Mouse (Mus musculus) neural tube, embryonic 13.5 days (tissue): ENCODE data around the gene Cep72. TPM values are rescaled to one million over a fixed set of nuclear protein-coding genes. Genes with fewer than 3 reads are reported as not detected.

Experiments used
- ATAC-seq: fragments of 200-750 bp; cut with Nextera tagmentation; 2 replicates; pipeline ENCODE4 v1.8.0; 2017; ENCODE audit warnings: low read depth, mild to moderate bottlenecking, moderate TSS enrichment, moderate library complexity
- H3K27ac ChIP-seq: fragments of 300-500 bp; sonication (generic); replicated peaks from 2 replicates; pipeline ENCODE4 v1.5.1; 2015; ENCODE audit warnings: moderate library complexity, mild to moderate bottlenecking, inconsistent platforms
- H3K27me3 ChIP-seq: fragments of 300-500 bp; sonication (generic); 2 replicates; pipeline ENCODE4 v1.6.1; 2015; ENCODE audit warnings: mild to moderate bottlenecking, inconsistent platforms
- H3K36me3 ChIP-seq: fragments of 300-500 bp; sonication (generic); 2 replicates; pipeline ENCODE4 v1.6.1; 2015; ENCODE audit warnings: mild to moderate bottlenecking, inconsistent platforms
- H3K4me1 ChIP-seq: fragments of 300-500 bp; sonication (generic); replicated peaks from 2 replicates; pipeline ENCODE4 v1.6.1; 2015; ENCODE audit warnings: inconsistent platforms
- H3K4me2 ChIP-seq: fragments of 300-500 bp; sonication (generic); 2 replicates; pipeline ENCODE4 v1.6.1; 2015; ENCODE audit warnings: inconsistent platforms, mild to moderate bottlenecking, moderate library complexity
- H3K4me3 ChIP-seq: fragments of 300-500 bp; sonication (generic); 2 replicates; pipeline ENCODE4 v1.5.1; 2015; ENCODE audit warnings: mild to moderate bottlenecking, inconsistent platforms
- H3K9ac ChIP-seq: fragments of 300-500 bp; sonication (generic); 2 replicates; pipeline ENCODE4 v1.6.1; 2015; ENCODE audit warnings: moderate library complexity, mild to moderate bottlenecking, inconsistent platforms
- H3K9me3 ChIP-seq: fragments of 300-500 bp; sonication (generic); 2 replicates; pipeline ENCODE4 v1.6.1; 2016; ENCODE audit warnings: inconsistent platforms
- WGBS: fragments of 180-500 bp; shearing (Covaris S2); methylation state at CpG from one replicate; pipeline ENCODE4 v1.1.7; 2015; 5-methylcytosine and 5-hydroxymethylcytosine counted together
- polyA plus RNA-seq: library from polyadenylated mRNA; unstranded; fragments of >200 nt; fragmentation: Nextera tagmentation; extraction: Ambion mirVana; gene quantifications from 2 replicates; pipeline ENCODE4 v1.2.1, GENCODE M21; 2015

Gene Cep72
- polyA plus RNA-seq, 1 experiment from 2014 or later, result 7.8 TPM

DNA sequence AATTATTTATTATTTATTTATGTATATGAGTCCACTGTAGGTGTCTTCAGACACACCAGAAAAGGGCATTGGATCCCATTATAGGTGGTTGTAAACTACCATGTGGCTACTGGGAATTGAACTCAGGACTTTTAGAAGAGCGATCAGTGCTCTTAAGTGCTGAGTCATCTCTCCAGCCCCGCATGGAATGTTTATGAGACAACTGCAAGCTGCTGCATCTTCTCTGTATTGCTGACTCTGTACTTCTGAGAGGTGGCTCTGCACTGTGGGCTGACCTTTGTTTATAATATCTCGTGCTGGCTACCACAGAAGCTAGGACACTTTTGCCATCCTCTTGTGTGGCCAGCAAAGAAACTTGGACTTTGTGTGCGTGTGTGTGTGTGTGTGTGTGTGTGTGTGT is 60.6 kb downstream of the Cep72 start:
- Histone ChIP-seq H3K4me1 (no peaks in the 10 kb centered on the region), H3K27me3 (peaks cover 11% of the 10 kb centered on the region), H3K36me3 (no peaks in the 10 kb centered on the region), H3K27ac (no peak overlapping the region), H3K9me3 (no peaks in the 10 kb centered on the region), H3K4me3 (no peak overlapping the region), H3K4me2 (no peak overlapping the region), H3K9ac (no peak overlapping the region)
- no peak for ATAC-seq
- 80% methylated on average over 4 of the region's 4 CpGs for WGBS

GRCm38 (mm10) chr13:74000961-74001360 is 61.1 kb downstream of the Cep72 start:
- no peak overlapping the region for H3K4me2 ChIP-seq
- H3K36me3 ChIP-seq, result no peaks in the 10 kb centered on the region
- no peak overlapping the region for H3K4me3 ChIP-seq
- WGBS, result 80% methylated on average over 6 of the region's 6 CpGs
- peaks cover 6% of the 10 kb centered on the region for H3K27me3 ChIP-seq
- H3K9ac ChIP-seq, result no peak overlapping the region
- H3K27ac ChIP-seq, result no peak overlapping the region
- no peaks in the 10 kb centered on the region for H3K9me3 ChIP-seq
- no peaks in the 10 kb centered on the region for H3K4me1 ChIP-seq
- ATAC-seq, result no peak

- ATAC-seq, result no peak
Measured at GRCm38 (mm10) chr13:74000519-74000918, 61.6 kb downstream of the Cep72 start.

DNA sequence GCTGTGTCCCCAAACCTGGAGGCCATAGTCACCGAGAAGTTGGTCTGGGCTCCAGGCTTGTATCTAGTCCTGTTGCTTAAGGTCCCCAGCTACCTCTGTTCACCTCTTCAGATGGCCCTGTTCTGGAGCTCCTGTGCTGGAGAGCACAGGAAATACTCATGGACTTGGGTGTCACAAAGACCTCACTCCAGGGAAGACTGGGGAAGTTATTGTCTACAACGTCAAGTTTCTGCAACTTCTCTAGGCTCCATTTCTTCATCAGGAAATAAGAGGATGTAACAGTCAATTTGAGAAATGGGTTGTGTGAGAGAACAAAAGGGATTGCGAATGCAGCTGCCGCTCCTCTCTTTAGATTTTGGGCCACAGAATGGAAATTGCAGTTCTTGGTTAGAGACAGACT is 65.6 kb downstream of the Cep72 start:
- Histone ChIP-seq H3K4me3 (no peak overlapping the region), H3K4me1 (no peaks in the 10 kb centered on the region), H3K4me2 (no peak overlapping the region), H3K27me3 (0 out of 2 replicates have a peak, but pooled peaks cover 3% of the 10 kb centered on the region), H3K36me3 (no peaks in the 10 kb centered on the region), H3K9ac (no peak overlapping the region), H3K9me3 (no peaks in the 10 kb centered on the region), H3K27ac (no peak overlapping the region)
- ATAC-seq, result no peak
- 83% methylated on average over 4 of the region's 4 CpGs for WGBS

More at GRCm38 (mm10) chr13:74000519-74000918, 61.6 kb downstream of the Cep72 start:
- Histone ChIP-seq H3K9me3 (no peaks in the 10 kb centered on the region), H3K9ac (no peak overlapping the region), H3K27ac (no peak overlapping the region), H3K4me2 (no peak overlapping the region), H3K27me3 (peaks cover 3% of the 10 kb centered on the region; the same call in 1 of the 2 replicates), H3K4me1 (no peaks in the 10 kb centered on the region), H3K4me3 (no peak overlapping the region), H3K36me3 (no peaks in the 10 kb centered on the region)

- H3K4me1 ChIP-seq, result no peaks in the 10 kb centered on the region
- 81% methylated on average over 5 of the region's 5 CpGs for WGBS
- no peak overlapping the region for H3K9ac ChIP-seq
- ATAC-seq, result no peak
- no peak overlapping the region for H3K4me2 ChIP-seq
- H3K36me3 ChIP-seq, result no peaks in the 10 kb centered on the region
- no peak overlapping the region for H3K27ac ChIP-seq
- no peaks in the 10 kb centered on the region for H3K9me3 ChIP-seq
- no peaks in the 10 kb centered on the region for H3K27me3 ChIP-seq
- H3K4me3 ChIP-seq, result no peak overlapping the region
Measured at GRCm38 (mm10) chr13:73991267-73991666, 70.8 kb downstream of the Cep72 start.

- Histone ChIP-seq H3K4me2 (no peak overlapping the region), H3K36me3 (no peaks in the 10 kb centered on the region), H3K27me3 (no peaks in the 10 kb centered on the region), H3K9ac (no peak overlapping the region), H3K4me3 (no peak overlapping the region), H3K4me1 (no peaks in the 10 kb centered on the region), H3K27ac (no peak overlapping the region), H3K9me3 (no peaks in the 10 kb centered on the region)
- 73% methylated on average over 2 of the region's 2 CpGs for WGBS
- no peak for ATAC-seq
Measured at GRCm38 (mm10) chr13:73990761-73991160, 71.3 kb downstream of the Cep72 start.

DNA sequence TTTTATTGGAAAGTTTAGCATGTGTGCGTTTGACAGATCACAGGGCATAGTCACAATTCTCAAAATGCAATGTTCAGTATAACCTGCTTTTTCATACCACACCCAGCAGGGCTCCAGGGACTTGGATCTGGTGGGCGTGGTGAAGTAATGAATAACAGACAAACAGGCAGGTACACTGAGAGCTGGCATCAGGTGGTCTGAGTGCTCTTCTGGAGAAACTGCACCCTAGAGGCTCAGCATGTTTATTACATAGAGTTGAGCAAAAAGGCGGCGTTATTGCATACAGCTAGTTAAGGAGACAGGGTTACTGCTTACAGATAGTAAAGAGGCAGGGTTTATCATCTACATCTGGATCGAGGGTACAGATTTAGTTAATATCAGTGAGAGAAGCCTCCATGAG is 71.8 kb downstream of the Cep72 start:
- WGBS, result 76% methylated on average over 5 of the region's 5 CpGs
- Histone ChIP-seq H3K4me3 (no peak overlapping the region), H3K36me3 (no peaks in the 10 kb centered on the region), H3K4me2 (no peak overlapping the region), H3K9ac (no peak overlapping the region), H3K27ac (no peak overlapping the region), H3K27me3 (no peaks in the 10 kb centered on the region), H3K4me1 (no peaks in the 10 kb centered on the region), H3K9me3 (no peaks in the 10 kb centered on the region)
- ATAC-seq, result no peak

Other genes starting within 250 kb of the Cep72 start
- gene Nkd2, start 214.7 kb downstream of the Cep72 start, polyA plus RNA-seq, result 8.7 and 9.8 TPM in 2 replicates
- gene Trip13, start 124.5 kb downstream of the Cep72 start, polyA plus RNA-seq, result 12.1 and 15.9 TPM in 2 replicates
- gene Brd9, start 124.5 kb downstream of the Cep72 start, polyA plus RNA-seq, result 91.4 and 94.2 TPM in 2 replicates
- gene Zdhhc11, start 98.4 kb downstream of the Cep72 start, polyA plus RNA-seq, result not detected in 2 replicates
- gene Tppp, start 52.9 kb downstream of the Cep72 start, polyA plus RNA-seq, result 6.5 and 6.7 TPM in 2 replicates
- gene Slc9a3, start 59.2 kb upstream of the Cep72 start, polyA plus RNA-seq, result 0.06 and 0.17 TPM in 2 replicates
- 90.5 and 101 TPM in 2 replicates for gene Exoc3, start 146.4 kb upstream of the Cep72 start, polyA plus RNA-seq
- gene Ahrr, start 230.0 kb upstream of the Cep72 start, polyA plus RNA-seq, result 0.22 and 0.36 TPM in 2 replicates